Mouse (Mus musculus) E14TG2a.4 (cell line): Measurements from ENCODE around the gene Megf6.
A peak's percentile ranks its signal among the peaks of the same experiment; 100 is the strongest.

Experiments
- H3K27me3 ChIP-seq: 2 replicates; pipeline ENCODE4 v1.6.1; 2014; ENCODE audit warnings: low read length, control low read depth; ENCODE audit not compliant: insufficient read depth
- H3K36me3 ChIP-seq: 2 replicates; pipeline ENCODE4 v1.6.1; 2014; ENCODE audit warnings: low read length, control low read depth; ENCODE audit not compliant: insufficient read depth
- H3K4me1 ChIP-seq: replicated peaks from 2 replicates; pipeline ENCODE4 v1.6.1; 2014; ENCODE audit warnings: low read depth, low read length, control low read depth
- H3K4me3 ChIP-seq: replicated peaks from 2 replicates; pipeline ENCODE4 v1.5.1; 2014; ENCODE audit warnings: mild to moderate bottlenecking, low read length
- H3K9me3 ChIP-seq: 2 replicates; pipeline ENCODE4 v1.6.1; 2014; ENCODE audit warnings: low read length, control low read depth
- CTCF ChIP-seq: conservative IDR thresholded peaks from 2 replicates; pipeline ENCODE4 v1.5.1; 2014; ENCODE audit warnings: low read length
- NANOG ChIP-seq: IDR thresholded peaks from 2 replicates; pipeline ENCODE4 v1.6.1; 2014; ENCODE audit warnings: borderline replicate concordance, low read length, mixed read lengths
- POU5F1 ChIP-seq: IDR thresholded peaks from 2 replicates; pipeline ENCODE4 v1.6.1; 2014; ENCODE audit warnings: low read length, borderline replicate concordance

Megf6 gene

DNA sequence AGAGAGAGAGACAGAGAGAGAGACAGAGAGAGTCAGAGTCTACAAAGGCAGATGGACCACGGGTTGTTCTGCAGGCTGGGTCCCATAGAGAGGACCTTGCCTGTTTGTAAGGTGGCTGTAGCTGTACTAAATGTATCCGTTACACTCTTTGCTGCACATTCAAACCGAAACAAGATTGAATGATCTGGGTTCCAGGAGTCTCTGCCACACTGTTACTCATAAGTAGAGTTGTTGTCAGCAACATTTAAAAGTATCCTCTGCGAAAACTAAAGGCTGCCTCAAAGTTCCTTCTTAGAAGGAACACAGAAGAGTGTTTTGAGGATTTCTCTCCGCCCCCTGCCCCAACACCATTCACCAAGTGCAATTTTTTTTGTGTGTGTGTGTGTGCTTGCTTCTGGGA is 33.4 kb upstream of the Megf6 start:
- Histone ChIP-seq H3K4me1 (peaks cover 24% of the 10 kb centered on the region), H3K9me3 (no peaks in the 10 kb centered on the region), H3K36me3 (no peaks in the 10 kb centered on the region), H3K27me3 (peaks cover 90% of the 10 kb centered on the region), H3K4me3 (no peak overlapping the region)
- no peak for TF ChIP-seq NANOG
- no peak for TF ChIP-seq POU5F1
- TF ChIP-seq CTCF = no peak

DNA sequence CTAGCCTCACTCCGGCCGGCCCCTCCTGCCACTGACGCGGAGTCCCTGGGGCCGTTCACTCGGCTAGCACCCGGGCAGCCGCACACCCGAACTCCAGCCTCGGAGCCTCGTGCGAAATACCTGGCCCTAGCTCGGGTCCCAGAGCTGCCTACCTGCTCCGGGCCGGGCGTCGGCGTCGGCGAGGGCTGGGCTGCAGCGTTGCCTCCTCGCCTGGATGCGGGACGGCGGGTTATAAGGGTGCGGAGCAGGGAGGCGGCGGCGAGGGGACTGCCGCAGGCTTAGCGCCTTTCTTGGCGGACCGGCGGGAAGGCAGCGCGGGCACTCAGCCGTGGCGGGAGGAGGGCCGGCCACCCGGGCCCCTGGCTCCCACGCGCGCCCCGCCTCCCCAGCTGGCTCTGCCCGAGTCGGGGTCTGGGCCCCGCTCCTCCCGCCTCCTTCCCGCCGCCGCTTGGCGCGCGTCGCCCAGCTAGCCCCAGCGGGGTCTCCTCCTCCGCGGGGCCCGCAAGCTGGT is 30.8 kb upstream of the Megf6 start:
- peak overlapping the region; percentile 71 for H3K4me3 ChIP-seq
- peaks cover 78% of the 10 kb centered on the region for H3K27me3 ChIP-seq
- H3K4me1 ChIP-seq = peaks cover 33% of the 10 kb centered on the region
- no peaks in the 10 kb centered on the region for H3K9me3 ChIP-seq
- no peak for TF ChIP-seq NANOG
- TF ChIP-seq CTCF = no peak
- no peak for TF ChIP-seq POU5F1
- H3K36me3 ChIP-seq = no peaks in the 10 kb centered on the region

DNA sequence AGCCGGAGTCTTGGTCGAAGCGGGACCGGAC is 30.5 kb upstream of the Megf6 start, which contains the start of gene Trp73:
Gene Trp73 (minus strand): TSS at position 27 of the 31 bp plus-strand sequence.
- Histone ChIP-seq H3K4me3 (peak within 1 kb of the TSS; percentile 71), H3K9me3 (no peaks in the 10 kb centered on the region), H3K27me3 (peaks cover 75% of the 10 kb centered on the region), H3K36me3 (no peaks in the 10 kb centered on the region), H3K4me1 (peaks cover 33% of the 10 kb centered on the region)
- TF ChIP-seq POU5F1 = no peak
- no peak for TF ChIP-seq CTCF
- TF ChIP-seq NANOG = no peak

DNA sequence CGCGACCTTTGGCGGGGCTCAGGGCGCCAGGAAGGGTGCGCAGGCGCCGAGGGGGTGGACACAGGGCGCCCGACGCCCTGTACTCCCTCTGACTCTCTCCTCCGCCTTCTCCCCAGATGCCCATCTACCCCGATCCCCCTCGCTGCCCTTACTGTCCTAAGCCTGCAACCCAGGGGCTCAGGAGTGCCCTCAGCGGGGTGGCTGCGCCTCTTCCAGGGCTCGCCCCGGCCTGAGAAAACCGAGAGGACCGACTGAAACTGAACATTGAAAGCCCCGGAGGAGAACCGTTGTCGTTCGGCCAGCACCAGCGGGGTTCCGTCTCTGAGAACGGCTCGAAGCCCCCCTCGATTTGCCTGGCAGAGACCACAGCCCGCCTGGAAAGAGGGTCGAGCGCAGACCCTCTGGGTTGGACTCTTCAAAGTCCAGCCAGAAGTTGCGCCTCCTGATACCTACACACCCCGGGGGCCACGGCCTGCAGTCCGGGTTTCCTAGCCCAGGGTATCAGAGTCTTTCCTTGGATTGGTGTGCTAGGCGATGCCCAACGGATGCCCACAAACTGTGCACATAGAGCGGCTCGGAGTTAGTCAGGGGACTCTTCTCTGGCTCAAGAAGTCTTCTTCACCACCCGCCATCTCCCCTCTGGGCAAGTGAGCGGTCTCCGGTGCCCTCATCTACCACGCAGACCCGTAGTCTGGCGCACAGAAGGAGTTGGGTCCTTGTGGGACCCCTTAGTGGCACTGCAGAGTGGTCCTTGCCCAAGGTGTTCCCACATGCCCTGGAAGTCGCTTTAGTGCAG is 30.1 kb upstream of the Megf6 start:
- Histone ChIP-seq H3K9me3 (no peaks in the 10 kb centered on the region), H3K36me3 (peaks cover 4% of the 10 kb centered on the region; the same call in 1 of the 2 replicates), H3K4me3 (peak overlapping the region; percentile 71), H3K4me1 (peaks cover 33% of the 10 kb centered on the region), H3K27me3 (peaks cover 71% of the 10 kb centered on the region)
- TF ChIP-seq CTCF = no peak
- no peak for TF ChIP-seq NANOG
- no peak for TF ChIP-seq POU5F1

DNA sequence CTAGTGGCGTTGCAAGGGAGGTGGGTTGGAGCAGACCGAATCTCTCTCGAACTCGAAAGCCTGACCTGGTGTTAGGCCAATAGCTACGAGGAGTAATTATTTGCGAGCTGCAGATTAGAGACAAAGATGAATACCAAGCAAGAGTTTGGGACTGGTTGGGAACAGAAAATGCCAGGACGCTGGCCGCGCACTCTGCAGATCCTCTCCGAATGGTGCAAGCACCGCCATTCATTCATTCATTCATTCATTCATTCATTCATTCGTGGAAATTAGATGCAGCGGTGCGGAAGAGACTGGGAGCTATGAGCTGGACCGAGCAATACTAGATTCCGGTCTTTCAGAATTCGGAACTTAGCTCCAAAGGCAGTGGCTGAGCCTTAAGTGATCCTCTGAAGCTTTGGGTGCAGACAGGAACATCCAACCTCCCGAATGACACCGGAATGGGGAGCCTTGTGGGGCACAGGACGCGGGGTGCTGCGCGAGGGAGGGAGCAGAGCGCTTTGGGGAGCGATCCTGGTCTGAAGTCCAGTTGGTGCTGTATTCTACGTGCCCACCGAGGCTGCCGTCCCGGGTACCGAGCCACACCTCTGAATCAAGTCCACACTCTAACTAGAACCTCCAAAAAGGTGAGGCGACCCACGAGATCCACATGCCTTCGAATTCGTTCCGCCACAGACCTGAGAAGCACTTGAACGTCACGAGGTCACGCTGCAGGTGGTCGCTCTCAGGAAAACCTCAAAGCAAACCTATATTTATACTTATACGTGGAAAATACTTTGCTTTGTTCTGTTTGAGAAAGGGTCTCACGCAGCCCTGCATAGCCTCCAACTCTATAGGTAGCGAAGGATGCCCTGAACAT is 29.3 kb upstream of the Megf6 start:
- peak overlapping the region; percentile 71 for H3K4me3 ChIP-seq
- H3K9me3 ChIP-seq = no peaks in the 10 kb centered on the region
- H3K36me3 ChIP-seq = peaks cover 9% of the 10 kb centered on the region
- TF ChIP-seq POU5F1 = no peak
- no peak for TF ChIP-seq NANOG
- no peak for TF ChIP-seq CTCF
- peaks cover 64% of the 10 kb centered on the region for H3K27me3 ChIP-seq
- peaks cover 33% of the 10 kb centered on the region for H3K4me1 ChIP-seq

DNA sequence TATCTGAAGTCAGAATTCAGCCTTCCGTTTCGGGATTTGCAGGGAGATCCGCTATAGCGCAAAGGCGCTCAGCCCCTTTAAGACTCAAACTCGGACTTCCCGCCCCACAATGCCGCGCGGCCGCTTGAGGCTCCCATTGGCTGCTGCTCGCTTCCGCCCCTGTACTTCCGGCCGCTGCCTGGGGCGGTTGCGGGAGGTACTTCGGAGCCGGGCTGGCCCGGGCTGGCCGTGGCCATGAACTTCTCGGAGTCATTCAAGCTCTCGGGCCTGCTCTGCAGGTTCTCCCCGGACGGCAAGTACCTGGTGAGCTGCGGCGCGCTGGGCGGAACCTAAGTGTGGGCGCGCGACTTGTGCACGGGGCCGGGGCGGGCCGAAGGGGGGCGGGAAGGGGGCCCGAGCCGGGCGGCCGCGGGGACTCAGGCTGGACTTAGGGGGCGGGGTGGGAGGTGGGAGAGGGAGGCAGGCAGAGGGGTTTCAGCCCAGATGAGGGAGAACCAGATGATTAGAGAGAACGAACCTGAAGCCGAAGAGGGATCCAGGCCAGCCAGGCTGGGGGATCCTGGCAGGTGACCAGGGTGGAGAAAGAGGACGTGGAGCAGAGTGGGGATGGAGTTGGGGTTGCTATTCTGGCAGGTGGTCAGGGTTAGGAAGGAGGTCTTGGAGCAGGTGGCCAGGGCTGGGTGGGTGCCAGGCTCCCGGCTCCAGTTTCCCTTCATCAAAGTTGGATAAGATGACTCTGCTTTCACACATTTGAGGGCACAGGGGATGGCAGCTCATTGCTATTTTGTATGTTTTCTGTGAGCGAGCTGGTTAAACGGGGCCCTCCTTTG is 28.1 kb upstream of the Megf6 start, which contains the start of gene Wrap73:
Gene Wrap73 (plus strand): TSS at position 162 of the 830 bp plus-strand sequence.
- Histone ChIP-seq H3K36me3 (peaks cover 21% of the 10 kb centered on the region), H3K9me3 (no peaks in the 10 kb centered on the region), H3K27me3 (peaks cover 52% of the 10 kb centered on the region), H3K4me1 (peaks cover 37% of the 10 kb centered on the region), H3K4me3 (peak within 1 kb of the TSS; percentile 82)
- TF ChIP-seq NANOG (no peak), CTCF (no peak), POU5F1 (no peak)

DNA sequence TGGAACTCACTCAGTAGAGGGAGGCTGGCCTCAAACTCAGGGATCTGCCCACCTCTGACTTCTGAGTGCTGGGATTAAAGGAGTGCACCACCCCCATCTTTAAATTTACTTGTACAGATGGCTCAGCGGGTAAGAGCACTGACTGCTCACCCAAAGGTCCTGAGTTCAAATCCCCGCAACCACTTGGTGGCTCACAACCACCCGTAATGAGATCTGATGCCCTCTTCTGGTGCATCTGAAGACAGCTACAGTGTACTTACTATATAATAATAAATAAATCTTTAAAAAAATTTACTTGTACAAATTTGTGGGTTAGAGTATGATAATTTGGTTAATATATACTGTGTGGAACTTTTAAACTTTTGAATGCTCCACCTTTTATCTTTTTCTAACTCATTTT is 25.8 kb upstream of the Megf6 start:
- Histone ChIP-seq H3K36me3 (peaks cover 29% of the 10 kb centered on the region), H3K4me3 (no peak overlapping the region), H3K9me3 (no peaks in the 10 kb centered on the region), H3K27me3 (peaks cover 30% of the 10 kb centered on the region), H3K4me1 (peaks cover 45% of the 10 kb centered on the region)
- TF ChIP-seq POU5F1 = no peak
- TF ChIP-seq NANOG = no peak
- no peak for TF ChIP-seq CTCF

DNA sequence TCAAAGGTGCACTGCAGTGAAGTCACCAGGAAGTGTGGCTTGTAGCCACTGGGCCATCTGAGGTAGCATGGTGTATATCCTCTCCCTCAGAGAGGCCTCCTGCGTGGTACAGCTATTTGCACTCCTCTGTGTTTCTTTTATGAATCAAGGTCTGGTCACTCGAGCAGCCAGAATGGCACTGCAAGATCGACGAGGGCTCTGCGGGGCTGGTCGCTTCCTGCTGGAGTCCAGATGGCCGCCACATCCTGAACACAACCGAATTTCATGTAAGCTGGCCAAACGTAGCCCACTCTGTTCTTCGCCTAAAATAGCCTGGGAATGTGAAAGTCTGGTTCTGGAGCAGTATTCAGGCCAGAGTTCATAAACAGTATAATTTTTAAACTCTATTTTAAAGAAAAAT is 24.2 kb upstream of the Megf6 start:
- Histone ChIP-seq H3K9me3 (no peaks in the 10 kb centered on the region), H3K36me3 (peaks cover 42% of the 10 kb centered on the region), H3K4me1 (peaks cover 32% of the 10 kb centered on the region), H3K27me3 (peaks cover 14% of the 10 kb centered on the region), H3K4me3 (no peak overlapping the region)
- no peak for TF ChIP-seq POU5F1
- no peak for TF ChIP-seq NANOG
- no peak for TF ChIP-seq CTCF
